26 mouse cellular contexts compared by ENCODE assay signal in the genomic region with DNA sequence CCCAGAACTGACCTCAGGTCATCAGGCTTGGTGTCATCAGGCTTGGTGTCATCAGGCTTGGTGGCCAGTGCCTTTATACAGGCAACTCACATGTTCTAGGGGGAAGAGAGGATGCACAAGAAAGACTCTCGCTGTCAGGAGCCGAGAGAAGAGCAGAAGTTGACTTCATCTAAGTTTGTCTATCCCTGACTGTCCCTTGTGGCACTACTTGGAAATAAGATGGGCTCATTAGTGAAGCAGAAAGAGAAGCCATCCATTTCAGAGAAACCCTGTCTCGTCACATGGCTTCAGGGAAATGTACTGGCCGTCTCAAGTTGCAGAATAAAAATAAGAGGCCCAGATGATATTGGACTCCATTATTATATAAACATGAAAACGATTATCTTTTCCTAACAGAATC. TPM values are rescaled to one million over a fixed set of nuclear protein-coding genes. Genes with fewer than 3 reads are reported as not detected.
DNase-seq lines count a peak whose midpoint lies in the region; ATAC-seq lines count a peak whose summit lies in the region.
"Had no signal": no experiment of that assay in that cellular context is flagged by ENCODE, and none has a peak within 500 bp of the region (broad histone marks: within the 10 kb centered on the region; RNA-seq: fewer than 3 reads in every experiment).

No protein-coding gene starts in this region.

- ATAC-seq in intestine, embryonic 16.5 days: no peak
- ATAC-seq in intestine, embryonic 15.5 days: no peak
- ATAC-seq in neural tube, embryonic 13.5 days (ENCODE audit: low read depth): no peak
- ATAC-seq in hindbrain, embryonic 16.5 days: no peak
- ATAC-seq: forebrain, embryonic 16.5 days; midbrain, embryonic 15.5 days had no signal

- peak overlapping the region; percentile 48 for H3K27ac ChIP-seq in intestine, embryonic 16.5 days (ENCODE audit: low read length)
- no peak overlapping the region for H3K27ac ChIP-seq in intestine, embryonic 15.5 days
- 0 out of 2 replicates have a peak overlapping the region, but pooled peaks have one; percentile 6 for H3K27ac ChIP-seq in neural tube, embryonic 13.5 days (replicated peaks)
- no peak overlapping the region for H3K27ac ChIP-seq in hindbrain, embryonic 10.5 days
- H3K27ac ChIP-seq in hindbrain, embryonic 16.5 days (ENCODE audit: low read depth, low read length): no peak overlapping the region
- H3K27ac ChIP-seq: embryonic facial prominence, embryonic 12.5 days; hindbrain, embryonic 12.5 days; liver, embryonic 14.5 days; macrophage; midbrain, embryonic 10.5 days; midbrain, embryonic 15.5 days; neural tube, embryonic 12.5 days had no signal

- no peaks in the 10 kb centered on the region for H3K36me3 ChIP-seq in intestine, embryonic 16.5 days (ENCODE audit: control insufficient read depth, insufficient read depth, low read length)
- no peaks in the 10 kb centered on the region for H3K36me3 ChIP-seq in intestine, embryonic 15.5 days
- H3K36me3 ChIP-seq in neural tube, embryonic 13.5 days: no peaks in the 10 kb centered on the region
- H3K36me3 ChIP-seq in hindbrain, embryonic 10.5 days: no peaks in the 10 kb centered on the region
- no peaks in the 10 kb centered on the region for H3K36me3 ChIP-seq in hindbrain, embryonic 16.5 days (ENCODE audit: control insufficient read depth, insufficient read depth, low read length)
- H3K36me3 ChIP-seq: embryonic facial prominence, embryonic 12.5 days; hindbrain, embryonic 12.5 days; midbrain, embryonic 10.5 days; midbrain, embryonic 15.5 days; neural tube, embryonic 12.5 days had no signal

- H3K27me3 ChIP-seq in intestine, embryonic 16.5 days (replicated peaks; ENCODE audit: control insufficient read depth, insufficient read depth, low read length): no peaks in the 10 kb centered on the region
- no peaks in the 10 kb centered on the region for H3K27me3 ChIP-seq in intestine, embryonic 15.5 days (replicated peaks)
- no peaks in the 10 kb centered on the region for H3K27me3 ChIP-seq in neural tube, embryonic 13.5 days
- H3K27me3 ChIP-seq in hindbrain, embryonic 10.5 days (ENCODE audit: insufficient read depth, poor library complexity, severe bottlenecking): no peaks in the 10 kb centered on the region
- no peaks in the 10 kb centered on the region for H3K27me3 ChIP-seq in hindbrain, embryonic 16.5 days (replicated peaks; ENCODE audit: control insufficient read depth, insufficient read depth, low read length)
- H3K27me3 ChIP-seq: CH12.LX; embryonic facial prominence, embryonic 12.5 days; hindbrain, embryonic 12.5 days; midbrain, embryonic 15.5 days; neural tube, embryonic 12.5 days had no signal

- no peak for DNase-seq in neural tube, embryonic 10.5 days (ENCODE audit: extremely low spot score, low spot score)
- peak; percentile 62 for DNase-seq in skeletal muscle tissue, adult 2 months (ENCODE audit: low read depth, low spot score)
- DNase-seq in hindbrain, embryonic 10.5 days (ENCODE audit: low spot score): no peak
- DNase-seq: cerebellum, adult 11 months; cerebellum, adult 9-10 months; embryo, embryonic 11 days; kidney, adult 11 months; kidney, postnatal 10 days; liver; lung, adult 2 months; lung, postnatal 10 days; spleen, adult 18-20 months; thymus, postnatal 4 days had no signal

- no peak overlapping the region for H3K4me3 ChIP-seq in intestine, embryonic 16.5 days (ENCODE audit: low read length)
- H3K4me3 ChIP-seq in intestine, embryonic 15.5 days (replicated peaks): no peak overlapping the region
- H3K4me3 ChIP-seq in neural tube, embryonic 13.5 days: no peak overlapping the region
- H3K4me3 ChIP-seq in hindbrain, embryonic 10.5 days: no peak overlapping the region
- H3K4me3 ChIP-seq in hindbrain, embryonic 16.5 days (ENCODE audit: low read length): no peak overlapping the region
- H3K4me3 ChIP-seq: embryonic facial prominence, embryonic 12.5 days; hindbrain, embryonic 12.5 days; midbrain, embryonic 10.5 days; midbrain, embryonic 15.5 days; neural tube, embryonic 12.5 days had no signal

- H3K9ac ChIP-seq in intestine, embryonic 16.5 days (ENCODE audit: low read depth, low read length): no peak overlapping the region
- H3K9ac ChIP-seq in intestine, embryonic 15.5 days: no peak overlapping the region
- H3K9ac ChIP-seq in neural tube, embryonic 13.5 days: no peak overlapping the region
- H3K9ac ChIP-seq in hindbrain, embryonic 16.5 days (ENCODE audit: low read depth, low read length): no peak overlapping the region
- H3K9ac ChIP-seq: embryonic facial prominence, embryonic 12.5 days; hindbrain, embryonic 12.5 days; liver, embryonic 14.5 days; midbrain, embryonic 15.5 days; neural tube, embryonic 12.5 days had no signal

- no peak overlapping the region for H3K4me2 ChIP-seq in intestine, embryonic 16.5 days (ENCODE audit: low read depth, low read length)
- no peak overlapping the region for H3K4me2 ChIP-seq in intestine, embryonic 15.5 days (replicated peaks)
- no peak overlapping the region for H3K4me2 ChIP-seq in neural tube, embryonic 13.5 days
- H3K4me2 ChIP-seq in hindbrain, embryonic 16.5 days (ENCODE audit: low read length): no peak overlapping the region
- H3K4me2 ChIP-seq: embryonic facial prominence, embryonic 12.5 days; hindbrain, embryonic 12.5 days; midbrain, embryonic 15.5 days; neural tube, embryonic 12.5 days had no signal

- WGBS in intestine, embryonic 16.5 days: 66% methylated on average over 5 of the region's 5 CpGs
- 65% methylated on average over 5 of the region's 5 CpGs for WGBS in intestine, embryonic 15.5 days
- 69% methylated on average over 5 of the region's 5 CpGs for WGBS in neural tube, embryonic 13.5 days
- 89% methylated on average over 5 of the region's 5 CpGs for WGBS in hindbrain, embryonic 10.5 days
- 79% methylated on average over 5 of the region's 5 CpGs for WGBS in hindbrain, embryonic 16.5 days

- no peaks in the 10 kb centered on the region; the same call in 1 of the 2 replicates for H3K4me1 ChIP-seq in intestine, embryonic 16.5 days (ENCODE audit: control insufficient read depth, insufficient read depth, low read length)
- 0 out of 2 replicates have a peak, but pooled peaks cover 3% of the 10 kb centered on the region for H3K4me1 ChIP-seq in intestine, embryonic 15.5 days (replicated peaks)
- no peaks in the 10 kb centered on the region for H3K4me1 ChIP-seq in neural tube, embryonic 13.5 days (replicated peaks)
- no peaks in the 10 kb centered on the region for H3K4me1 ChIP-seq in hindbrain, embryonic 10.5 days (replicated peaks)
- no peaks in the 10 kb centered on the region for H3K4me1 ChIP-seq in hindbrain, embryonic 16.5 days (ENCODE audit: control insufficient read depth, insufficient read depth, low read depth, low read length)
- H3K4me1 ChIP-seq: embryonic facial prominence, embryonic 12.5 days; hindbrain, embryonic 12.5 days; midbrain, embryonic 10.5 days; midbrain, embryonic 15.5 days; neural tube, embryonic 12.5 days had no signal

- H3K9me3 ChIP-seq in intestine, embryonic 16.5 days (ENCODE audit: control insufficient read depth, low read length): no peaks in the 10 kb centered on the region
- no peaks in the 10 kb centered on the region for H3K9me3 ChIP-seq in intestine, embryonic 15.5 days
- no peaks in the 10 kb centered on the region for H3K9me3 ChIP-seq in neural tube, embryonic 13.5 days
- H3K9me3 ChIP-seq in hindbrain, embryonic 10.5 days: no peaks in the 10 kb centered on the region
- no peaks in the 10 kb centered on the region for H3K9me3 ChIP-seq in hindbrain, embryonic 16.5 days (ENCODE audit: control insufficient read depth, low read length)
- H3K9me3 ChIP-seq: embryonic facial prominence, embryonic 12.5 days; hindbrain, embryonic 12.5 days; midbrain, embryonic 10.5 days; midbrain, embryonic 15.5 days; neural tube, embryonic 12.5 days had no signal

RNA-seq across cellular contexts. Expression of a gene that starts 9.8 kb away (rescaled TPM):
- polyA plus RNA-seq in intestine, embryonic 16.5 days (2015; fragmentation: Nextera tagmentation; extraction: Ambion mirVana): 77.9 and 83.9 TPM in 2 replicates
- polyA plus RNA-seq in intestine, embryonic 15.5 days (2015; fragmentation: Nextera tagmentation; extraction: Ambion mirVana): 77.9 and 85.6 TPM in 2 replicates
- 122 and 141 TPM in 2 replicates for polyA plus RNA-seq in neural tube, embryonic 13.5 days (2015; fragmentation: Nextera tagmentation; extraction: Ambion mirVana)
- polyA plus RNA-seq in hindbrain, embryonic 10.5 days (2016; fragmentation: Nextera tagmentation; extraction: Ambion mirVana): 97.1 and 98.4 TPM in 2 replicates
- polyA plus RNA-seq in hindbrain, embryonic 16.5 days (2015; fragmentation: Nextera tagmentation; extraction: Ambion mirVana): 145 and 147 TPM in 2 replicates

RNA-seq across cellular contexts. Expression of a gene that starts 49.0 kb away (rescaled TPM):
- polyA plus RNA-seq in intestine, embryonic 16.5 days (2015; fragmentation: Nextera tagmentation; extraction: Ambion mirVana): 0.69 and 0.81 TPM in 2 replicates
- polyA plus RNA-seq in intestine, embryonic 15.5 days (2015; fragmentation: Nextera tagmentation; extraction: Ambion mirVana): 0.92 TPM in 2 replicates
- 2.9 TPM in 2 replicates for polyA plus RNA-seq in neural tube, embryonic 13.5 days (2015; fragmentation: Nextera tagmentation; extraction: Ambion mirVana)
- 1.3 and 1.8 TPM in 2 replicates for polyA plus RNA-seq in hindbrain, embryonic 10.5 days (2016; fragmentation: Nextera tagmentation; extraction: Ambion mirVana)
- polyA plus RNA-seq in hindbrain, embryonic 16.5 days (2015; fragmentation: Nextera tagmentation; extraction: Ambion mirVana): 3.0 and 3.3 TPM in 2 replicates
- polyA plus RNA-seq: macrophage had no signal

RNA-seq across cellular contexts. Expression of a gene that starts 52.3 kb away (rescaled TPM):
- polyA plus RNA-seq in intestine, embryonic 16.5 days (2015; fragmentation: Nextera tagmentation; extraction: Ambion mirVana): 28.6 and 33.3 TPM in 2 replicates
- polyA plus RNA-seq in intestine, embryonic 15.5 days (2015; fragmentation: Nextera tagmentation; extraction: Ambion mirVana): 25.9 and 27.1 TPM in 2 replicates
- polyA plus RNA-seq in neural tube, embryonic 13.5 days (2015; fragmentation: Nextera tagmentation; extraction: Ambion mirVana): 5.7 and 6.3 TPM in 2 replicates
- polyA plus RNA-seq in hindbrain, embryonic 10.5 days (2016; fragmentation: Nextera tagmentation; extraction: Ambion mirVana): 8.9 and 9.4 TPM in 2 replicates
- 5.8 and 7.9 TPM in 2 replicates for polyA plus RNA-seq in hindbrain, embryonic 16.5 days (2015; fragmentation: Nextera tagmentation; extraction: Ambion mirVana)

Comparison
In these comparisons a context has a peak if more than half of its experiments do, and no peak if none do; other contexts are left out.
1. H3K27ac ChIP-seq: peak in intestine, embryonic 16.5 days (single experiment) and neural tube, embryonic 13.5 days (single experiment); none in intestine, embryonic 15.5 days (single experiment), hindbrain, embryonic 10.5 days (single experiment) and hindbrain, embryonic 16.5 days (single experiment).